Mouse (Mus musculus): ENCODE data around the gene Fis1.
"Not testable (repeated sequence)": the region's sequence is repeated elsewhere in the genome, so short reads cannot be mapped to it uniquely, and the experiment has no call there.

Gene Fis1

DNA sequence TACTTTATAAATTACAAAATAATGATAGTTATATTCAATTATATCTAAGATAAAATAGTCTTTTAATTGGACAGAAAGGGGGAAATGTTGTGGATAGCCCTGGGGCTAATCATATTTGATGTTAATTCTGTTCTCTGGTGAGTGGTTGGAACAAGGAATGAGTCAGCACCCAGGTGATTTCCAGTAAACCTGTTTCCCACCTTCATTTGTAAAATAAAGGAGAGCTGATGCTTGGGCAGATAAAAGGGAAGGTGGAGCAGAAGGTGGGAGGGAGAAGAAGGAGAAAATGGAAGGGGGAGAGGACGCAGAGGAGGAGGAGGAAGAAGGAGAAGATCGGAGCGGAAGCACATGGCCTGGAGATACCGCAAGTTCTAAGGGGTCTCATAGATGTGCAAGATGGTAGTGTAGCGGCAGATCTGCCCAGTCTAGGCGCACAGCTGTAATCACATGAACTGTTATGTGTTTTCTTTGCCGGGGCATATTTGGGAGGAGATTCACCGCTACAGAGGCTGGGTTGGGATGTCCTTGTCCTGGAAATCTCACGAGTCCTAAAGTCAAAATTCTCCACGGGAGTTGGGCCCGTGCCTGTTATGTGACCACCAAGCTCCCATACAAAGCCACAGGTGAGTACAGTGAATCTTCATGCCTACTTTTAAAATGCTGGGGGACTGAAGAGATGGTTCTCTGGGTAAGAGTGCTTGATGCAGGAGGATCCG, 12.1 kb upstream of the Fis1 start:
- DNase-seq (ENCODE audit: low read depth, low spot score), result no peak

DNA sequence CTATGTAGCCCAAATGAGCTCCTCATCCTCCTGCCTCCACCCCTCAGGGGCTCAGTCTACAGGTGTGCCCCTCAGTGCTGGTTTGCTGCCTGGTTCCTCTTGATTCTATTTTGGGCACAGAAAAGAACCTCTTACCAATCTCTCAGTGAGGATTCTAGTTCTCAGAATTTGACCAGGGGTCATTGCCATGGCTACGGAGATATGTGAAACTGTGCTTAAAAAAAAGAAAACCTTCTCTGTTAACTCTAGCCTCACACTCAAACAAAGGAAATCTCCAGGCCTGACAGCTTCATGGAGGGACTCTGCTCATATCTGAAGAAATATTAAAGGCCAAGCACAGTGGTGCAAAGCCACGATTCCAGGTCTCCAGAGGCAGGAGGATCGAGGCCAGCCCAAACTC, 10.3 kb upstream of the Fis1 start:
- no peak for DNase-seq (ENCODE audit: low read depth, low spot score)

GRCm38 (mm10) chr5:136943382-136943781, 9.7 kb upstream of the Fis1 start:
- DNase-seq (ENCODE audit: low read depth, low spot score), result no peak

DNA sequence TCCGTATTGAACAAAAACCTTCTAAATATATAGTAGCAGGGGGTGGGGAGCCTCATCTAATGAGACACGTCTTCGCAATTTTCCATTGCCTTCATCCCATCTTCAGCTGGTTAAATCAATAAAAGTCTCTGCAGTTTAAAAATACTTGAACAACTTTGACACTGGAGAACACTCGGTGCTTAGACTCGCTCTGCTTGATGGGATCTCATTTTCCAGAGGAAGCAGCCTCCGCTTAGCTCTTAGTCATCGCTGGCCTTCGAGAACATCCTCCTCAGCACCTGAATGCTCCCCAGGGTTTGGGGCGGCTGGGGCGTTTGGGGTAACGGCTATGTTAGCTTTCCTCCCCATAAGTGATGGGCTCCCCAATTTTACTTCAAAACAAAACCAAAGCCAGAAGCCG, 8.0 kb upstream of the Fis1 start:
- DNase-seq (ENCODE audit: low read depth, low spot score), result no peak

DNA sequence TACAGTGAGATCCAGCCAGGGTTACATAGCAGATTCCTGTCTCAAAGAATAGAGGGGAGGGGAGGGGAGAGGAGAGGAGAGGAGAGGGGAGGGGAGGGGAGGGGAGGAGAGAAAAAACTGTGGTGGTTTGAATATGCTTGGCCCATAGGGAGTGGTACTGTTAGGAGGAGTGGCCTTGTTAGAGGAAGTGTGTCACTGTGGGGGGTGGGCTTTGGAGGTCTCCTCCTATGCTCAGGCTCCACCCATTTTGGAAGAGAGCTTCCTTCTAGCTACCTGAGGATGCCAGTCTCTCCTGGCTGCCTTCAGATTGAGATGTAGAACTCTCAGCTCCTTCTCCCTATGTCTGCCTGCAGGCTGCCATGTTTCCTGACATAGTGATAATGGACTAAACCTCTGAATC, 5.2 kb upstream of the Fis1 start:
- DNase-seq (ENCODE audit: low read depth, low spot score), result no peak

- DNase-seq (ENCODE audit: low read depth, low spot score), result not testable (repeated sequence)
These were observed 3.3 kb upstream of the Fis1 start for GRCm38 (mm10) chr5:136949551-136950336.

GRCm38 (mm10) chr5:136950521-136950920, 2.6 kb upstream of the Fis1 start:
- no peak for DNase-seq (ENCODE audit: low read depth, low spot score)

DNA sequence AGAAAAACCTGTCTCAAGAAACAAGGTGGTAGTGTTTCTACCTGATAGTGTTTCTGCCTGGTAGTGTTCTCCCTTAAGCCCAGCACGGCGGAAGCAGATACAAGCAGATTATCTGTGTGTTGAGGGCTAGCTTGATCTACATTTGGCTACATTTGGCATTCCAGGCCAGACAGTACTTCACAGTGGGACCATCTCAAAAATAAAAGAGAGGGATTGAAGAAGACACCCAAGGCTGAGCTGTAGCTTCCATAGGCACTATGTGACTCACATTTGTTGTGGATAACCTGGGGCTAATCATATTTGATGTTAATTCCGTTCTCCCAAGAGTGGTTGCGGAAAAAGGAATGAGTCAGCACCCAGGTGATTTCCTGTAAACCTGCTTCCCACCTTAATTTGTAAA, 922 bp upstream of the Fis1 start:
- no peak for DNase-seq (ENCODE audit: low read depth, low spot score)

DNA sequence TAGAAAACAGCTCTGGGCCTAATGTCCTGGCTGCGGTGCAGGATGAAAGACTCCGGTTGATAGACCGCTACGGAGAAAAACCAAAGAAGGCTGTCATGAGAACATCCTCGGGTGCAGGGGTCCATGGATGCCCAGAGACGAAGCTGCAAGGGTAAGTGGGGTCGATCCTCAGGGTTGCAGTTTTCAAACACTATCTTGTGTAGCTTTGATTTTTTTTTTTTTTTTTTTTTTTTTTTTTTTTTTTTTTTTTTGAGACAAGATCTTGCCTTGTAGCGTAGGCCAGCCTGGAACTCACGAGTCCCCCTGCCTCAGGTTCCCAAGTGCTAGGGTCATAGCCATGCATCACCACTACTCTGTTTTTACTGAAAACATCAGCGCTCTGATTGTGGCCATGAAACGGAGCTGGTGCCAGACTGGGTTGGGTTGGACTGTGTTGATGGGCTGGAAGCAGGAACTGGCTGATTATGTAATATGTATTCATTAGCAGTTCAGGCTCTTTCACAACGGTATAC, 421 bp downstream of the Fis1 start:
- DNase-seq (ENCODE audit: low read depth, low spot score), result peak; percentile 53

GRCm38 (mm10) chr5:136955622-136956021, 2.5 kb downstream of the Fis1 start:
- DNase-seq (ENCODE audit: low read depth, low spot score), result no peak

- DNase-seq (ENCODE audit: low read depth, low spot score), result no peak
These were observed 4.2 kb downstream of the Fis1 start for GRCm38 (mm10) chr5:136957250-136957649.

- no peak for DNase-seq (ENCODE audit: low read depth, low spot score)
These were observed 6.0 kb downstream of the Fis1 start for GRCm38 (mm10) chr5:136958991-136959605.

GRCm38 (mm10) chr5:136960053-136960452, 7.0 kb downstream of the Fis1 start:
- no peak for DNase-seq (ENCODE audit: low read depth, low spot score)

DNA sequence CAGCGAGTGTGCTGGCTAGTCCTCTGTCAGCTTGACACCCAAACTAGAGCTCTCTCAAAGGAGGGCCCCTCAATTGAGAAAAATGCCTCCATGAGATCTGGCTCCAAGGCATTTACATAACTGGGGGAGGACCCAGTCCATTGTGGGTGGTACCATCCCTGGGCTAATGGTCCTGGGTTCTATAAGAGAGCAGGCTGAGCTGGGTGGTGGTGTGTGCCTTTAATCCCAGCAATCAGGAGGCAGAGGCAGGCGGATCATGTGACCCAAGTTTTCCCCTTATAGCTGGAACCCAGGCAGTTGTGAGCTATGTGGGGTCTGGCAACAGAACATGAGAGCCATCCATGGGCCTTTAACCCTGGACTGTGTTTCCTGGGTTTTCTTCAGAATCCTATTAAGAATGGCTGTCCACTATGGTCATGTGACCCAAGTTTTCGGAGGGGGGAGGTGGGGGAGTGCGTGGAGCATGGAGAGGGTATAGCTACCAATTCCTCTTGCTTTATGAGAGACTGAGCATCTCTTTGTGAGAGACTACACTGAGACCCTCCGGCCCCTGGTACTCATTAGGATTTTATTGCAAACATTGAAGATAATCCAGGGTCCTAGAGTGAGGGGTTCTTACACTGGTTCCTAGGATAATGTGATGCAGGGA, 8.4 kb downstream of the Fis1 start:
- no peak for DNase-seq (ENCODE audit: low read depth, low spot score)

- DNase-seq (ENCODE audit: low read depth, low spot score), result peak; percentile 85
These were observed 8.9 kb downstream of the Fis1 start for GRCm38 (mm10) chr5:136961983-136962461.

DNA sequence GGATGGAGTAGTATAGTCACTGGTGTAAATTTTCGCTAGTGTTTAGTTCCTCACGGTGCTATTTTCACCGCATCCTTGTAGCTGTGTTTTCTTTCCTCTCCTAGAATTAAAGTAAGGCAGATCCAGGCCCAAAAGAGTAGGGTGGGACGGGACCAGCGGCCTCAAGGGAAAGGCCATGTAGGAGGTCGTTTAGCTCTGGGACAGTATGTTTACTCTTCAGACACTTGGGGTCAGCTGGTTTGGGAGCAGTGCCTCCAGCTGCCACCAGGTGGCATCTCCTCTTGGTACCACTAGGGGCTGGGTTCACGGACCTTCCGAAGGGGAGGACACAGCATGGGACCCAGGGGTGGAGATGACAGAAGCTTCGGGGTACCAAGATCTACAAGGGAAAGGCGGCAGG, 9.4 kb downstream of the Fis1 start:
- peak; percentile 66 for DNase-seq (ENCODE audit: low read depth, low spot score)

DNA sequence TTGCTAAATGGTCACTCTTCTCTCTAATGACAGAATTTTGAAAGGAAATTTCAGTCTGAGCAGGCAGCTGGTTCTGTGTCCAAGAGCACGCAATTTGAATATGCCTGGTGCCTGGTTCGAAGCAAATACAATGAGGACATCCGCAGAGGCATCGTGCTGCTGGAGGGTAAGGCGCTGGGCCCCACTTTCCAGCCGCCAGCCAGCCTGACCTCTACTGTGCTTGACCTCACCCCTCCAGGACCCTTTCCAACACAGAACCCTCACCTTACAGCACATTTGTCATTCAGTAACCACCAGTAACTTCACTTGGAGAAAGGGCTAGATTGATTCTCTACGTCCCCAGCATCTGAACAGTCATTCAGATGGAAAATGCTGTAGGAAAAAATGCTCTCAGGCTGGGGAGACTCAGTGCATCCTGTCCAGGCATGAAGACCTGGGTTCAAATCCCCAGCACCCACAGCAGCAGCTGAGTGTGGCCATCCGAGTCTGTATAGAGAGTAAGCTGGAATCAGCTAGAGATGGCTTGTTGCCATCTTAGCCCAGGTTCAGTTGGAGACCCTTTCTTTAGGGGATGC, 10.0 kb downstream of the Fis1 start:
- no peak for DNase-seq (ENCODE audit: low read depth, low spot score)

- DNase-seq (ENCODE audit: low read depth, low spot score), result no peak
These were observed 12.1 kb downstream of the Fis1 start for GRCm38 (mm10) chr5:136965210-136965609.

GRCm38 (mm10) chr5:136965686-136966085, 12.6 kb downstream of the Fis1 start:
- no peak for DNase-seq (ENCODE audit: low read depth, low spot score)

- DNase-seq (ENCODE audit: low read depth, low spot score), result peak; percentile 61
These were observed 13.3 kb downstream of the Fis1 start, which contains the start of gene Cldn15 for GRCm38 (mm10) chr5:136966331-136966730. TSS of gene Cldn15 (plus strand) at chr5:136966616.

DNA sequence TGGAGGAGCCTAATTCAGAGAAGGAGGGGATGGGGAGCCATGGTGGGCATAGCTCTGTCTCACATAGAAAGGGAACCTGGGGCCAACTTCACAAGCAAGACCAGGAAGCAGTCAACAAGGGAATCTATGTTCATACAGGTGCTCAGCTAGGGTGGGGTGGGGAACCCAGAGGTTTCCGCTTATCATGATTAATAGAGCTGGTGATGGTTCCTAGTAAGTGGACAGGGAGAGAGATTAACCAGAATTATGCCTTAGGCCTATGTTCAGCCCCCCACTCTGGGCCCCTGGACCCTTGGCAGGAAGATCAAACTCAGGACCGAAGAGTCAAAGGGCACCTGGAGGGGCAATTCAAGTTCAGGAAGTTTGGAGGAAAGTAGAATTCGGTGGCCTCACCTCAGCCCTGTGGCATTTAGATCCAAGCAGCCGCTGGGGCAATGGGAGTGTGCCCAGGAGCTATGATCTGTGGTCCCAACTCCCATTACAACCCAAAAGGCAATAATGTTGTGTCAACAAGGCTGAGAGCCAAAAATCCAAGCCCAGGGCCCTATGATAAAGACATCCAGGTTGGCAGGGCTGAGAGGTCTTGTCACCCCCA, 13.9 kb downstream of the Fis1 start:
- DNase-seq (ENCODE audit: low read depth, low spot score), result no peak

All from skeletal muscle tissue, adult 2 months (tissue).